Mouse (Mus musculus): ENCODE results near the gene Afap1l2. TPM values are rescaled to one million over a fixed set of nuclear protein-coding genes. Genes with fewer than 3 reads are reported as not detected.

Gene Afap1l2
- total RNA-seq, 2 experiments from 2014 or later: 11.5 to 14.7 TPM

- no peak for DNase-seq
These were observed 134.0 kb downstream of the Afap1l2 start, which contains the start of gene Vwa2 for GRCm38 (mm10) chr19:56873816-56874600. Gene Vwa2, plus strand, starts transcription at chr19:56874249.

DNA sequence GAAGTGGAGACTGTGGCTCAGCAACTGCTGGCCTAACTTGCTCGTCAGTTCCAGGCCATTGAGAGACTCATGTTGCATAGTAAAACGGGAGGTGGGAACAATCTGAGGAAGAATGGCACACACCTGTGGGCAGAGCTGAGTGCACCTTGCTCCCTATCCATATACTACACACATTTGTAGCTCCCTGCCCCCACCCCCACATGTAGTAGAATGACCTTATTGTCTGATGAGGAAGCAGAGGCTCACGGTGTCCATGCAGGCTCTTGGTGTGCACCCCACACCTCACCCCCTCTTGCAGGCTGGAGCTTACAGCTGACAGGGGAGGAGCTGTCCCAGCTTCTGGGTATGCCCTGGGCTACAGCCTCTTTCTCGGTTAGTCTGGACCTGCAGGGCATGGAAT is 140.3 kb downstream of the Afap1l2 start:
- DNase-seq: no peak

Other genes starting within 250 kb of the Afap1l2 start
- gene Ccdc186, start 186.0 kb downstream of the Afap1l2 start, total RNA-seq (2021): 10 to 100 TPM; 54.2 to 57.7 TPM
- gene Tdrd1, start 182.0 kb downstream of the Afap1l2 start, total RNA-seq (2021): under 1 TPM; 0.20 to 0.51 TPM
- gene Vwa2, start 134.0 kb downstream of the Afap1l2 start, total RNA-seq (2021): not detected

Data from layer of hippocampus, postnatal 36 days (tissue).